Mouse (Mus musculus) heart, embryonic 16.5 days (tissue): ENCODE data around the gene BC030867. TPM values are rescaled to one million over a fixed set of nuclear protein-coding genes. Genes with fewer than 3 reads are reported as not detected.

Experiments used
- ATAC-seq: fragments of 200-750 bp; cut with Nextera tagmentation; replicated peaks from 2 replicates; pipeline ENCODE4 v1.8.0; 2017; ENCODE audit warnings: moderate number of reproducible peaks; ENCODE audit not compliant: insufficient read depth, low FRiP score; ENCODE audit errors: extremely low read depth
- H3K27ac ChIP-seq: fragments of 300-500 bp; sonication (generic); 2 replicates; pipeline ENCODE4 v1.5.1; 2014; ENCODE audit warnings: mild to moderate bottlenecking, low read length, control low read depth, moderate library complexity
- H3K27me3 ChIP-seq: fragments of 300-500 bp; sonication (generic); 2 replicates; pipeline ENCODE4 v1.6.1; 2014; ENCODE audit warnings: low read length, mixed read lengths; ENCODE audit not compliant: control insufficient read depth, insufficient read depth
- H3K36me3 ChIP-seq: fragments of 300-500 bp; sonication (generic); 2 replicates; pipeline ENCODE4 v1.6.1; 2014; ENCODE audit not compliant: control insufficient read depth, insufficient read depth
- H3K4me1 ChIP-seq: fragments of 300-500 bp; sonication (generic); 2 replicates; pipeline ENCODE4 v1.6.1; 2014; ENCODE audit warnings: low read length, mixed read lengths; ENCODE audit not compliant: control insufficient read depth, insufficient read depth
- H3K4me2 ChIP-seq: fragments of 300-500 bp; sonication (generic); 2 replicates; pipeline ENCODE4 v1.6.1; 2014; ENCODE audit warnings: low read depth, mild to moderate bottlenecking, control low read depth, low read length
- H3K4me3 ChIP-seq: fragments of 300-500 bp; sonication (generic); 2 replicates; pipeline ENCODE4 v1.5.1; 2014; ENCODE audit warnings: mild to moderate bottlenecking, control low read depth, low read length
- H3K9ac ChIP-seq: fragments of 300-500 bp; sonication (generic); 2 replicates; pipeline ENCODE4 v1.6.1; 2014; ENCODE audit warnings: low read length, control low read depth
- H3K9me3 ChIP-seq: fragments of 300-500 bp; sonication (generic); replicated peaks from 2 replicates; pipeline ENCODE4 v1.6.1; 2016; ENCODE audit warnings: low read length; ENCODE audit not compliant: control insufficient read depth
- WGBS: fragments of 180-500 bp; shearing (Covaris S2); extraction: QIAGEN DNeasy Blood & Tissue Kit; methylation state at CpG from one replicate; pipeline ENCODE4 v1.1.7; 2014; 5-methylcytosine and 5-hydroxymethylcytosine counted together
- polyA plus RNA-seq: library from polyadenylated mRNA; unstranded; fragments of >200 nt; fragmentation: Nextera tagmentation; extraction: Ambion mirVana; gene quantifications from 2 replicates; pipeline ENCODE4 v1.2.1, GENCODE M21; 2015

BC030867 gene
- polyA plus RNA-seq, 1 experiment from 2014 or later: 11.8 TPM

- Histone ChIP-seq H3K9ac (no peak overlapping the region), H3K36me3 (no peaks in the 10 kb centered on the region; the same call in 1 of the 2 replicates), H3K27ac (no peak overlapping the region), H3K4me3 (no peak overlapping the region), H3K9me3 (no peaks in the 10 kb centered on the region), H3K4me2 (no peak overlapping the region), H3K4me1 (peaks cover 69% of the 10 kb centered on the region), H3K27me3 (no peaks in the 10 kb centered on the region)
- ATAC-seq: no peak
- WGBS: 72% methylated on average over 12 of the region's 12 CpGs
Observed at GRCm38 (mm10) chr11:102226067-102226978, 22.4 kb upstream of the BC030867 start.

DNA sequence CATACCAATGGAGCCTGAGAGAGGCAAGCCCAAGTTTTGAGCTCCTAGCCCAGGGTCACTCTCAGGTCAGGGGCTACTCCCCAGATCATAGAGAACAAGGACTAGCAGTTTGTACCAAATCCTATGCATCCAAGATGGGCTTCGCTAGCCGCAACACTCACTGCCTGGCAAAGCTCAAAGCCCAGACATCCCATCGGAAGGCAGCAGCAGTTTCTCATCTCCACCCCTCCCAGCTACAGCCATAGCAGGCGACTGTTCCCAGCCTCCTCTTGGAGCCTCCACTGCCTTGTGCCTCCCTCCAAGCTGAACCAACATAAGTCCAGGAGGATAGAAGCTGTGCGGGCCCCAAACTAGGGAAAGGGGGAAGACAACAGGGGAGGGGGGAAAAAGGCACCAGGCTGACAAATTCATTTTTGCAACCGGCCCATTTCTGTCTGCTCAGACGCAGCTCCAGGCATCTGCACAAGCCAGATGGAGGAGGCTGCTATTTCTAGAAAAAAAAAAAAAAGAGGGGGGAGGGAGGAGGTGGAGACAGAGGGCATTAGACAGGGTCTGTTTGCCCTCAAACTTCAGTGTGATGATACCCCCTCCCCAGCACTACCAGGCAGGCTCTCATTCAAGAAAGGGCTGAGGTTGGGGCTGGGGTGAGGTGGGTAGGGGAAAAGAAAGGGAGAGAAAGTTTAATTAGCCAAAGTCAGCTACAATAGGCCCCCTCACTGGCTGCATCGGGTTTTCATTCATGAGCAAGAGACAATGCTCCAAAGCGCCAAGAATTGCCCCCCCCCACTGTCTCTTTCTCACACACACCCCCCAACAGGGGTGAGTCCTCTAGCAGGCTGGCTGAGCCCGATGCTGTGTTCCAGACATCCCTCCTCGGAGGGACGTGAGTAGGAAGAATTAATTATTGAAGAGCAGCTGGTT lies 21.2 kb upstream of the BC030867 start:
- WGBS: 30% methylated on average over 12 of the region's 12 CpGs
- ATAC-seq: no peak
- peaks cover 60% of the 10 kb centered on the region for H3K4me1 ChIP-seq

DNA sequence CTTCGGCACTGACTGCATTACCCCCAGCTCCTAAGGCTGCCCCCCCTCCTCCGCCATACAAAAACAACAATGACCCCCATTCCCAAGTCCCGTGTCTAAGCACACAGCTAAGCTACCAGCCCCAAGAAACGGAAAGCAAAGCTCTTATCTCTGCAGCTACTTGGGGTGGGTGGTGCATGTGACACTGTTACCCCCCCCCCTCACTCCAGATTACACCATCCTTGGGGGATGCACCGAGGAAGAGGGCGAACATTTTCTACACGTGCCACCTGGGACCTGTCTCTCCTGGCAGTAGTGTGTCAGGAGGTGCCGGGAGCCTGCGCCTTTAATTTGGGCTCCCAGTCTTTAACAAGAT lies 20.5 kb upstream of the BC030867 start:
- Histone ChIP-seq H3K27ac (no peak overlapping the region), H3K4me2 (peak overlapping the region; percentile 81), H3K9ac (peak overlapping the region; percentile 87; the same call in 1 of the 2 replicates), H3K4me3 (peak overlapping the region; percentile 70), H3K27me3 (no peaks in the 10 kb centered on the region), H3K9me3 (no peaks in the 10 kb centered on the region), H3K4me1 (peaks cover 54% of the 10 kb centered on the region), H3K36me3 (no peaks in the 10 kb centered on the region; the same call in 1 of the 2 replicates)
- ATAC-seq: no peak
- WGBS: 21% methylated on average over 9 of the region's 9 CpGs

More for the DNA sequence above, 21.2 kb upstream of the BC030867 start:
- Histone ChIP-seq H3K36me3 (no peaks in the 10 kb centered on the region; the same call in 1 of the 2 replicates), H3K27me3 (no peaks in the 10 kb centered on the region), H3K9me3 (no peaks in the 10 kb centered on the region), H3K27ac (no peak overlapping the region), H3K4me2 (peak overlapping the region; percentile 81), H3K4me3 (peak overlapping the region; percentile 70), H3K9ac (peak overlapping the region; percentile 87; the same call in 1 of the 2 replicates)

DNA sequence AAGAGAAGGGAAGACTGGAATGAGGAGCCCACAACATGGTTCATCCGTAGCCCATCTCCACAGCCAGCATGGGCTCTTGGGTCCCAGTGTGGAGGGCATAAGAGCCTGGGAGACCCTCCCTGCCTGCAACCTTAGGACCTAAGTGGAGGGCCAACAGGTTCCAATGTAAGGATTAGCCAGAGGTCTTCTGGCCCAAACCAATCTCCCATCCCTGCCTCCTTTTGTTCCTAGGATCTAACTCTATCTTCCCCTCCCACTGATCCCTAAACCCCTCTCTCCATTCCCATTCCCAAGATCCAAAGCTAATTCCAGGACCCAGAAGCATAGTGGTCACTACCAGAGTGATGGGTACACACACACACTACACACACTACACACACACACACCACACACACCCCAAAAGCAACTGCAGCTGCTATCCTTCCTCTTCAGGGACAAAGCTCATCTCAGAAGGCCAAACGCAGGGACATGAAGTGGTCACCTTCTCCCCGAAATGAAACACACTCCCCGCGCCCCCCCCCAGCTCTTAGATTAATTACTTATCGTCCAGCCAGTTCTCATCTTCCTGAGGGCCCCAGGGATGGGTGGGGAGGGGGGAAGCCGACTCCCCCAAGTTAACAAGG lies 19.9 kb upstream of the BC030867 start:
- Histone ChIP-seq H3K36me3 (no peaks in the 10 kb centered on the region; the same call in 1 of the 2 replicates), H3K27ac (no peak overlapping the region), H3K27me3 (no peaks in the 10 kb centered on the region), H3K4me1 (peaks cover 50% of the 10 kb centered on the region), H3K9me3 (no peaks in the 10 kb centered on the region), H3K4me3 (peak overlapping the region; percentile 70), H3K9ac (peak overlapping the region; percentile 87), H3K4me2 (peak overlapping the region; percentile 81)
- no peak for ATAC-seq
- 14% methylated on average over 7 of the region's 7 CpGs for WGBS

DNA sequence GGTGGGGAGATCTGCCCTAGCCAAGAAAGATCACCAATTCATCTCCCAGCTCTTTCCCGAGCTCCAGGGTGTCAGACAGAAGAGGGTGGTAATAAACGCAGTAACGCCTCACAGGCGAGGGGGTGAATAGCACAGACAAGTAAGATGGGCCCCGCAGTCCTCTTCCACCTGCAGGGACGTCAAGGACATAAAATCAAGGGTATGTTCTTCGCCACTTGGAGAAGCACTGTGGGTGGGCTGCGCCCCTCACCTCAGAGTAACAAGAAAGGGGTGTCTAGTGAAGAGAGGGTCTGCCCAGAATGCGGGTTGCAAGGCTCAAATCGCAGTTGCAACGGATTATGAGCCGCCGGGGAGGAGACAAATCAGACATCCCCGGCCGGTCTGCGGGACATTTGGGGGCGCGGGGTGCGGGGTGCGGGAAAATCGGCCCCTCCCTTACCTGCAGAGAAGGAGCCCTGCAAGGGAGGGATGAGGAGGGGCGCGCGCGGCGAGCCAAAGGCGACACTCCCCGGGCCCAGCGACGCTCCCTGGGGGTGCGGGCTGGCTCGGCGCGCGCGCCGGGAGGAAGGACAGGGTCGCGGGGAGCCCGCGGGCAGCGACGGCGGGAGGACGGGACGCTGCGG lies 19.2 kb upstream of the BC030867 start:
- peak; percentile 39 for ATAC-seq
- WGBS: under 1% methylated on average over 42 of the region's 47 CpGs
- peak overlapping the region; percentile 75 for H3K27ac ChIP-seq
- H3K9ac ChIP-seq: peak overlapping the region; percentile 87
- H3K4me1 ChIP-seq: peaks cover 44% of the 10 kb centered on the region
- no peaks in the 10 kb centered on the region for H3K27me3 ChIP-seq
- H3K4me3 ChIP-seq: peak overlapping the region; percentile 70
- H3K4me2 ChIP-seq: peak overlapping the region; percentile 81
- no peaks in the 10 kb centered on the region for H3K36me3 ChIP-seq
- no peaks in the 10 kb centered on the region for H3K9me3 ChIP-seq

- H3K36me3 ChIP-seq: no peaks in the 10 kb centered on the region
- H3K4me1 ChIP-seq: peaks cover 37% of the 10 kb centered on the region
- no peaks in the 10 kb centered on the region for H3K9me3 ChIP-seq
- H3K4me3 ChIP-seq: peak within 1 kb of the TSS; percentile 70
- H3K27ac ChIP-seq: peak within 1 kb of the TSS; percentile 75
- H3K9ac ChIP-seq: peak within 1 kb of the TSS; percentile 87
- under 1% methylated on average over 49 of the region's 49 CpGs for WGBS
- peak within 1 kb of the TSS; percentile 81 for H3K4me2 ChIP-seq
- H3K27me3 ChIP-seq: no peaks in the 10 kb centered on the region
- peak; percentile 92 for ATAC-seq
Observed at GRCm38 (mm10) chr11:102230006-102230741, 18.5 kb upstream of the BC030867 start, which contains the start of gene Hdac5. Gene Hdac5, minus strand, starts transcription at chr11:102230166.

DNA sequence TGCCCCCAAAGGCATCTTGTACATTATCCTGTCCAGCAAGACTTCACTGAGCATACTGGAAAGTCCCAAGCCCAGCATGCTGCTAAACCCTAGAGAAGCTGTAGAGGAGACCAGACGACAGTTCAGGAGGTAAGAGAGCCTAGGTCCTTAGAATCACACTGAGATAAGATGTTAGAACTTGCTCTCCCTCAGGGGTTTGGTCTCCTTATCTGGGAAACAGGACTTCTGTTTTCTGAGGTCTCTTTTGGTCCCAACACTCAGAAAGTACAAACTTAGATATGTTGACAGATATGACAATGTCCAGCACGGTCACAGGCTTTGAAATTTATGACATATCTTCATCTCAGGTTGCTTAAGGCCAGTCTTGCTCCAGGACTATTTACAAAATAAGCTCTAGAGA lies 12.7 kb upstream of the BC030867 start:
- Histone ChIP-seq H3K27me3 (no peaks in the 10 kb centered on the region), H3K4me3 (no peak overlapping the region), H3K36me3 (no peaks in the 10 kb centered on the region), H3K4me1 (no peaks in the 10 kb centered on the region), H3K4me2 (no peak overlapping the region), H3K9me3 (no peaks in the 10 kb centered on the region), H3K27ac (no peak overlapping the region), H3K9ac (no peak overlapping the region)
- no peak for ATAC-seq
- 36% methylated on average over 2 of the region's 2 CpGs for WGBS

DNA sequence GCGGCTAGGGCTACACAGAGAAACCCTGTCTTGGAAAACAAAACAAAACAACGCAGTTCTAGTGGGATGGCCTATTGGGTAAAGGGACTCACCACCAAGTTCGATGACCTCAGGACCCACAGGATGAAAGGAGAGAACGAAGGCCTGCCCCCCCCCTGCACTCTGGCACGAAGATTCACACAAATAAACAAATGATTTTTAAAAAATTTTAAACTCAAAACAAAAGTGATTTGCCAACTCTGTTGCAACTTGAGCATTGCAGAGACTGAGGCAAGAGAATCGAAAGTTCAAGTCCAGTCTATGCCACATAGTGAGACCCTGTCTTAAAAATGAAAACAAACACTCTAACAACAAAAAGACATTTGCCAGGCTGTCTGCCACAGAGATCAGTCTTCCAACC lies 8.0 kb upstream of the BC030867 start:
- Histone ChIP-seq H3K27me3 (no peaks in the 10 kb centered on the region), H3K9ac (no peak overlapping the region), H3K27ac (no peak overlapping the region), H3K4me2 (no peak overlapping the region), H3K4me3 (no peak overlapping the region), H3K36me3 (no peaks in the 10 kb centered on the region), H3K9me3 (no peaks in the 10 kb centered on the region), H3K4me1 (peaks cover 9% of the 10 kb centered on the region)
- no peak for ATAC-seq
- 84% methylated on average over 6 of the region's 6 CpGs for WGBS
